Mouse (Mus musculus): ENCODE results near the gene Nusap1. TPM values are rescaled to one million over a fixed set of nuclear protein-coding genes. Genes with fewer than 3 reads are reported as not detected.
A peak's percentile ranks its signal among the peaks of the same experiment; 100 is the strongest.

The Nusap1 gene
- 1.8 and 1.9 TPM in 2 replicates for polyA plus RNA-seq (2012)

GRCm38 (mm10) chr2:119618199-119618982 is at the start of gene Nusap1, which contains the start of gene Oip5:
Nusap1 (plus strand) TSS chr2:119618298.
Oip5 (minus strand) TSS chr2:119618469.
- H3K4me1 ChIP-seq (ENCODE audit: control insufficient read depth): peaks cover 40% of the 10 kb centered on the region
- peak within 1 kb of the TSS; percentile 90 for H3K4me3 ChIP-seq (replicated peaks)
- H3K27me3 ChIP-seq (ENCODE audit: control insufficient read depth): no peaks in the 10 kb centered on the region
- H3K9me3 ChIP-seq (ENCODE audit: control insufficient read depth, low read length): no peaks in the 10 kb centered on the region
- peaks cover 66% of the 10 kb centered on the region for H3K36me3 ChIP-seq (ENCODE audit: control insufficient read depth)
- no peak for TF ChIP-seq TAL1 (IDR thresholded peaks at IDR 0.05; ENCODE audit: low read length)
- TF ChIP-seq GATA1 (IDR thresholded peaks at IDR 0.05; ENCODE audit: low read length): no peak

GRCm38 (mm10) chr2:119572471-119572870 is 45.6 kb upstream of the Nusap1 start:
- Histone ChIP-seq H3K9me3 (ENCODE audit: control insufficient read depth, low read length) (no peaks in the 10 kb centered on the region), H3K36me3 (ENCODE audit: control insufficient read depth) (peaks cover 66% of the 10 kb centered on the region), H3K27me3 (ENCODE audit: control insufficient read depth) (no peaks in the 10 kb centered on the region), H3K4me1 (ENCODE audit: control insufficient read depth) (no peaks in the 10 kb centered on the region), H3K4me3 (replicated peaks) (no peak overlapping the region)
- TF ChIP-seq GATA1 (IDR thresholded peaks at IDR 0.05; ENCODE audit: low read length) (no peak), TAL1 (IDR thresholded peaks at IDR 0.05; ENCODE audit: low read length) (no peak)

DNA sequence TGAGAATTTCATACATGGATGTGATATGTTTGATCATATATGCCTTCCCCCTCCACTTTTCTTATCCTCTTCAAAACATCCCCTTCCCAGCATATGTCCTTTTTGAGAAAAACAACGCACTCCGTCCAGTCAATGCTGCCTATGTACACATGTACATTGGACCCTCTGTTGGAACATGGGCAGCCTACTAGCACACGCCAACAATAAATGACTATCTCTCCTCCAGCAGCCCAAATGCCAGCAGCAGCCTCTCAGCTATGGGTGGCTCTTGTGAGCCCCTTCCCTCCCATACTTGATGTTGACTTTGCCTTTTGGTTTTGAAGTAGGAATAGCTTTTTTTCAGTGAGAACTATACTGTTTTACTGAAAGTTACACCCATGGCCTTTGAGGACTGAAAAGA is 36.5 kb upstream of the Nusap1 start:
- Histone ChIP-seq H3K4me3 (replicated peaks) (no peak overlapping the region), H3K36me3 (ENCODE audit: control insufficient read depth) (peaks cover 73% of the 10 kb centered on the region), H3K9me3 (ENCODE audit: control insufficient read depth, low read length) (no peaks in the 10 kb centered on the region), H3K4me1 (ENCODE audit: control insufficient read depth) (peaks cover 7% of the 10 kb centered on the region), H3K27me3 (ENCODE audit: control insufficient read depth) (no peaks in the 10 kb centered on the region)
- TF ChIP-seq GATA1 (IDR thresholded peaks at IDR 0.05; ENCODE audit: low read length) (no peak), TAL1 (IDR thresholded peaks at IDR 0.05; ENCODE audit: low read length) (no peak)

- H3K36me3 ChIP-seq (ENCODE audit: control insufficient read depth): peaks cover 71% of the 10 kb centered on the region
- TF ChIP-seq TAL1 (IDR thresholded peaks at IDR 0.05; ENCODE audit: low read length): no peak
- TF ChIP-seq GATA1 (IDR thresholded peaks at IDR 0.05; ENCODE audit: low read length): no peak
- no peaks in the 10 kb centered on the region for H3K9me3 ChIP-seq (ENCODE audit: control insufficient read depth, low read length)
- no peaks in the 10 kb centered on the region for H3K27me3 ChIP-seq (ENCODE audit: control insufficient read depth)
- H3K4me1 ChIP-seq (ENCODE audit: control insufficient read depth): peaks cover 7% of the 10 kb centered on the region
- H3K4me3 ChIP-seq (replicated peaks): no peak overlapping the region
These were observed 34.7 kb upstream of the Nusap1 start for GRCm38 (mm10) chr2:119583439-119583838.

GRCm38 (mm10) chr2:119584282-119584681 is 33.8 kb upstream of the Nusap1 start:
- Histone ChIP-seq H3K4me1 (ENCODE audit: control insufficient read depth) (peaks cover 7% of the 10 kb centered on the region), H3K9me3 (ENCODE audit: control insufficient read depth, low read length) (no peaks in the 10 kb centered on the region), H3K4me3 (replicated peaks) (no peak overlapping the region), H3K36me3 (ENCODE audit: control insufficient read depth) (peaks cover 65% of the 10 kb centered on the region), H3K27me3 (ENCODE audit: control insufficient read depth) (no peaks in the 10 kb centered on the region)
- TF ChIP-seq GATA1 (IDR thresholded peaks at IDR 0.05; ENCODE audit: low read length) (no peak), TAL1 (IDR thresholded peaks at IDR 0.05; ENCODE audit: low read length) (no peak)

GRCm38 (mm10) chr2:119587383-119587782 is 30.7 kb upstream of the Nusap1 start:
- no peak for TF ChIP-seq GATA1 (IDR thresholded peaks at IDR 0.05; ENCODE audit: low read length)
- TF ChIP-seq TAL1 (IDR thresholded peaks at IDR 0.05; ENCODE audit: low read length): no peak
- H3K4me1 ChIP-seq (ENCODE audit: control insufficient read depth): peaks cover 5% of the 10 kb centered on the region
- no peaks in the 10 kb centered on the region for H3K9me3 ChIP-seq (ENCODE audit: control insufficient read depth, low read length)
- H3K4me3 ChIP-seq (replicated peaks): no peak overlapping the region
- H3K36me3 ChIP-seq (ENCODE audit: control insufficient read depth): peaks cover 45% of the 10 kb centered on the region
- no peaks in the 10 kb centered on the region for H3K27me3 ChIP-seq (ENCODE audit: control insufficient read depth)

GRCm38 (mm10) chr2:119591247-119591646 is 26.9 kb upstream of the Nusap1 start:
- H3K27me3 ChIP-seq (ENCODE audit: control insufficient read depth): no peaks in the 10 kb centered on the region
- peaks cover 21% of the 10 kb centered on the region for H3K36me3 ChIP-seq (ENCODE audit: control insufficient read depth)
- TF ChIP-seq GATA1 (IDR thresholded peaks at IDR 0.05; ENCODE audit: low read length): no peak
- no peak for TF ChIP-seq TAL1 (IDR thresholded peaks at IDR 0.05; ENCODE audit: low read length)
- H3K4me3 ChIP-seq (replicated peaks): no peak overlapping the region
- peaks cover 22% of the 10 kb centered on the region for H3K4me1 ChIP-seq (ENCODE audit: control insufficient read depth)
- H3K9me3 ChIP-seq (ENCODE audit: control insufficient read depth, low read length): no peaks in the 10 kb centered on the region

DNA sequence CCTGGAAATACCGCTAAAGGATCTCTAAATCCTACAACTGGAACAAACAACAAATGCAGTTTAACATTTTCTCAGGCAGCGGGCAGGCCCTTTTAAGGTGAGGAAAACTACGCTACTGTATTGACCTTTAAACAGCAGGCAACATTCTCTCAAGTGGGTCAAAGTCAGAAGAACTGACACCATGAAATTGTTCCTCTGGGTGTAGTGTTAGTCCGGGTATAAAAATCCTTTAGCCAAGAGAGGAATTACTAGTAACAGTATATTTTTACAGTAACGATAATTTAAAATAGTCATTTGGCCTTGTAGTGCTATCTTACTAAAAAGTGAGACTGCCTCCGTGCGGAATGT is 24.4 kb upstream of the Nusap1 start:
- no peaks in the 10 kb centered on the region for H3K27me3 ChIP-seq (ENCODE audit: control insufficient read depth)
- peaks cover 41% of the 10 kb centered on the region for H3K4me1 ChIP-seq (ENCODE audit: control insufficient read depth)
- H3K4me3 ChIP-seq (replicated peaks): peak overlapping the region; percentile 74
- no peaks in the 10 kb centered on the region for H3K9me3 ChIP-seq (ENCODE audit: control insufficient read depth, low read length)
- TF ChIP-seq GATA1 (IDR thresholded peaks at IDR 0.05; ENCODE audit: low read length) (no peak), TAL1 (IDR thresholded peaks at IDR 0.05; ENCODE audit: low read length) (no peak)
- H3K36me3 ChIP-seq (ENCODE audit: control insufficient read depth): peaks cover 35% of the 10 kb centered on the region

DNA sequence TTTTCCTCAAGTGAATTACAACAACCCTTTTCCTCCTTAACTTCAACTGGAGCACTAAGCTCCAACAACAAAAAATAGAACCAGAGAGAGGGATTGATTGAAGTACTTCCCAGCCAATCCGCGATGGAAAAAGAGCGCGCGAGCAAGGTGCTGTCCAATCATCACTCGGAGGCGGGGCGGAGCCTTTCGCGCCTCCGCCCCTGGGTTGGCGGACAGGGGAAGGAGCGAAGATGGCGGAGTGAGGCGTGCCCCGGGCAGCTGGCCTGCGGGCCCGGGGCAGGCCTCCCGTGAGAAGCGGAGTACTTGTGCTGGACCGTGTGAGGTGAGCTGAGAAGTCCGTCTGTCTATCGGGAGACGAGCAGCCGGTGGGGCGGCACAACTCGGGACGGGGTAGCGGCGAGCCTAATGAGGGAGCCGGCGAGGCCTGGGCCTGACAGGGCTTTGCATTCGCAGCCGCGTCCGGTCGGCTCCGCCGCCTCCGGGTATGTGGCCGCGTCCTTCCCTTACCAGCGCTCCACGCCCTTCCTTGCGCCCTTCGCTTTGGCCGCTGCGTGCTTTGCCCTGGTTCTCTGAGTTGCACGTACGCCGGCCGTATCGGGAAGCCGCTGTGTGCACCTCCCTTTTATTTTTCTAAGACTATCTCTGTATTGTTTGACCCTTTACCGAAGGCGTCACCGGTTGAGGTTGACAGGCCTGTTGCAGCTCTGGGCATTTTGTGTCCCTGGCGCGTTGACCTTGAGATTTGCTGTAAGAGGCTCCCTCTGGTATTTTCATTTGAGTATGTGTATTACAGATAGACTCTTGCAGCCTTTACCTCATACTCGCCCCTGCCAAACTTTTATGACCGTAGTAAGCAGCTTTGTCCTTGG is 23.8 kb upstream of the Nusap1 start:
- no peaks in the 10 kb centered on the region for H3K9me3 ChIP-seq (ENCODE audit: control insufficient read depth, low read length)
- TF ChIP-seq GATA1 (IDR thresholded peaks at IDR 0.05; ENCODE audit: low read length) (no peak), TAL1 (IDR thresholded peaks at IDR 0.05; ENCODE audit: low read length) (no peak)
- H3K27me3 ChIP-seq (ENCODE audit: control insufficient read depth): no peaks in the 10 kb centered on the region
- H3K4me3 ChIP-seq (replicated peaks): peak overlapping the region; percentile 74
- H3K36me3 ChIP-seq (ENCODE audit: control insufficient read depth): peaks cover 41% of the 10 kb centered on the region
- peaks cover 44% of the 10 kb centered on the region for H3K4me1 ChIP-seq (ENCODE audit: control insufficient read depth)

Measured in erythroblast, embryonic 14.5 days (primary cell).